Mouse (Mus musculus) bone marrow, adult 2 months (tissue): ENCODE results near the gene Clec4a1.

ENCODE experiments used
- CTCF ChIP-seq: fragments of 200-500 bp; IDR thresholded peaks from 2 replicates; pipeline ENCODE4 v1.5.1; 2011; ENCODE audit warnings: low read length, control low read depth; ENCODE audit not compliant: control insufficient read depth, insufficient read depth
- POLR2A ChIP-seq: fragments of 200-500 bp; IDR thresholded peaks from 2 replicates; pipeline ENCODE4 v1.6.1; 2011; ENCODE audit warnings: low read depth, mild to moderate bottlenecking, control low read depth, low read length, borderline replicate concordance; ENCODE audit not compliant: control insufficient read depth

GRCm38 (mm10) chr6:122873871-122874719 is 47.6 kb upstream of the Clec4a1 start, which contains the start of gene Necap1:
- peak; percentile 86 for TF ChIP-seq CTCF
- TF ChIP-seq POLR2A = peak; percentile 79; the same call in 1 of the 2 replicates
